Mouse (Mus musculus): ENCODE results near the gene Cdc42ep2. TPM values are rescaled to one million over a fixed set of nuclear protein-coding genes. Genes with fewer than 3 reads are reported as not detected.
A peak's percentile ranks its signal among the peaks of the same experiment; 100 is the strongest.

The Cdc42ep2 gene
- 12.6 and 16.4 TPM in 2 replicates for polyA plus RNA-seq (2012; rRNA removed)

- Histone ChIP-seq H3K27ac (ENCODE audit: insufficient read depth, low read length) (peak within 1 kb of the TSS; percentile 18; the same call in 1 of the 2 replicates), H3K4me1 (ENCODE audit: control insufficient read depth, insufficient read depth, low read length) (peaks cover 2% of the 10 kb centered on the region; the same call in 1 of the 2 replicates), H3K4me3 (ENCODE audit: insufficient read depth, low read length) (peak within 1 kb of the TSS; percentile 64)
- TF ChIP-seq CTCF (IDR thresholded peaks at IDR 0.05; ENCODE audit: extremely low read depth, insufficient read depth, low read length): no peak
- peak; percentile 86 for TF ChIP-seq POLR2A (IDR thresholded peaks at IDR 0.05; ENCODE audit: extremely low read depth, insufficient read depth, low read length)
Measured at GRCm38 (mm10) chr19:5924713-5925093, at the start of gene Cdc42ep2. Gene Cdc42ep2 (minus strand): TSS chr19:5924816.

GRCm38 (mm10) chr19:5967664-5968063, 43.0 kb upstream of the Cdc42ep2 start:
- no peak overlapping the region for H3K27ac ChIP-seq (ENCODE audit: insufficient read depth, low read length)
- H3K4me3 ChIP-seq (ENCODE audit: insufficient read depth, low read length): no peak overlapping the region
- no peak for TF ChIP-seq CTCF (IDR thresholded peaks at IDR 0.05; ENCODE audit: extremely low read depth, insufficient read depth, low read length)
- TF ChIP-seq POLR2A (IDR thresholded peaks at IDR 0.05; ENCODE audit: extremely low read depth, insufficient read depth, low read length): no peak
- no peaks in the 10 kb centered on the region for H3K4me1 ChIP-seq (ENCODE audit: control insufficient read depth, insufficient read depth, low read length)

- no peak overlapping the region for H3K27ac ChIP-seq (ENCODE audit: insufficient read depth, low read length)
- H3K4me3 ChIP-seq (ENCODE audit: insufficient read depth, low read length): no peak overlapping the region
- TF ChIP-seq CTCF (IDR thresholded peaks at IDR 0.05; ENCODE audit: extremely low read depth, insufficient read depth, low read length): no peak
- no peak for TF ChIP-seq POLR2A (IDR thresholded peaks at IDR 0.05; ENCODE audit: extremely low read depth, insufficient read depth, low read length)
- H3K4me1 ChIP-seq (ENCODE audit: control insufficient read depth, insufficient read depth, low read length): no peaks in the 10 kb centered on the region
Measured at GRCm38 (mm10) chr19:5966786-5967185, 42.2 kb upstream of the Cdc42ep2 start.

GRCm38 (mm10) chr19:5965910-5966309, 41.3 kb upstream of the Cdc42ep2 start:
- no peaks in the 10 kb centered on the region for H3K4me1 ChIP-seq (ENCODE audit: control insufficient read depth, insufficient read depth, low read length)
- TF ChIP-seq POLR2A (IDR thresholded peaks at IDR 0.05; ENCODE audit: extremely low read depth, insufficient read depth, low read length) (no peak), CTCF (IDR thresholded peaks at IDR 0.05; ENCODE audit: extremely low read depth, insufficient read depth, low read length) (no peak)
- no peak overlapping the region for H3K4me3 ChIP-seq (ENCODE audit: insufficient read depth, low read length)
- no peak overlapping the region for H3K27ac ChIP-seq (ENCODE audit: insufficient read depth, low read length)

GRCm38 (mm10) chr19:5965280-5965679, 40.7 kb upstream of the Cdc42ep2 start:
- Histone ChIP-seq H3K27ac (ENCODE audit: insufficient read depth, low read length) (no peak overlapping the region), H3K4me1 (ENCODE audit: control insufficient read depth, insufficient read depth, low read length) (no peaks in the 10 kb centered on the region), H3K4me3 (ENCODE audit: insufficient read depth, low read length) (no peak overlapping the region)
- TF ChIP-seq POLR2A (IDR thresholded peaks at IDR 0.05; ENCODE audit: extremely low read depth, insufficient read depth, low read length) (no peak), CTCF (IDR thresholded peaks at IDR 0.05; ENCODE audit: extremely low read depth, insufficient read depth, low read length) (peak; percentile 87)

- Histone ChIP-seq H3K4me1 (ENCODE audit: control insufficient read depth, insufficient read depth, low read length) (no peaks in the 10 kb centered on the region), H3K27ac (ENCODE audit: insufficient read depth, low read length) (no peak overlapping the region), H3K4me3 (ENCODE audit: insufficient read depth, low read length) (no peak overlapping the region; the same call in 1 of the 2 replicates)
- TF ChIP-seq POLR2A (IDR thresholded peaks at IDR 0.05; ENCODE audit: extremely low read depth, insufficient read depth, low read length): no peak
- TF ChIP-seq CTCF (IDR thresholded peaks at IDR 0.05; ENCODE audit: extremely low read depth, insufficient read depth, low read length): no peak
Measured at GRCm38 (mm10) chr19:5964804-5965203, 40.2 kb upstream of the Cdc42ep2 start.

- H3K27ac ChIP-seq (ENCODE audit: insufficient read depth, low read length): no peak within 1 kb of the TSS
- TF ChIP-seq POLR2A (IDR thresholded peaks at IDR 0.05; ENCODE audit: extremely low read depth, insufficient read depth, low read length) (peak; percentile 78), CTCF (IDR thresholded peaks at IDR 0.05; ENCODE audit: extremely low read depth, insufficient read depth, low read length) (no peak)
- H3K4me3 ChIP-seq (ENCODE audit: insufficient read depth, low read length): peak within 1 kb of the TSS; percentile 67
- H3K4me1 ChIP-seq (ENCODE audit: control insufficient read depth, insufficient read depth, low read length): no peaks in the 10 kb centered on the region
Measured at GRCm38 (mm10) chr19:5963883-5964562, 39.4 kb upstream of the Cdc42ep2 start, which contains the start of gene Pola2. Gene Pola2 (minus strand): TSS chr19:5964202.

GRCm38 (mm10) chr19:5962651-5963050, 38.0 kb upstream of the Cdc42ep2 start:
- H3K4me3 ChIP-seq (ENCODE audit: insufficient read depth, low read length): no peak overlapping the region

GRCm38 (mm10) chr19:5957371-5957770, 32.8 kb upstream of the Cdc42ep2 start:
- no peak for TF ChIP-seq POLR2A (IDR thresholded peaks at IDR 0.05; ENCODE audit: extremely low read depth, insufficient read depth, low read length)
- TF ChIP-seq CTCF (IDR thresholded peaks at IDR 0.05; ENCODE audit: extremely low read depth, insufficient read depth, low read length): no peak
- Histone ChIP-seq H3K4me1 (ENCODE audit: control insufficient read depth, insufficient read depth, low read length) (no peaks in the 10 kb centered on the region), H3K4me3 (ENCODE audit: insufficient read depth, low read length) (no peak overlapping the region), H3K27ac (ENCODE audit: insufficient read depth, low read length) (no peak overlapping the region)

More at GRCm38 (mm10) chr19:5962651-5963050, 38.0 kb upstream of the Cdc42ep2 start:
- TF ChIP-seq CTCF (IDR thresholded peaks at IDR 0.05; ENCODE audit: extremely low read depth, insufficient read depth, low read length) (no peak), POLR2A (IDR thresholded peaks at IDR 0.05; ENCODE audit: extremely low read depth, insufficient read depth, low read length) (no peak)
- Histone ChIP-seq H3K27ac (ENCODE audit: insufficient read depth, low read length) (no peak overlapping the region), H3K4me1 (ENCODE audit: control insufficient read depth, insufficient read depth, low read length) (no peaks in the 10 kb centered on the region)

- Histone ChIP-seq H3K4me3 (ENCODE audit: insufficient read depth, low read length) (no peak overlapping the region), H3K27ac (ENCODE audit: insufficient read depth, low read length) (no peak overlapping the region), H3K4me1 (ENCODE audit: control insufficient read depth, insufficient read depth, low read length) (no peaks in the 10 kb centered on the region)
- TF ChIP-seq POLR2A (IDR thresholded peaks at IDR 0.05; ENCODE audit: extremely low read depth, insufficient read depth, low read length) (no peak), CTCF (IDR thresholded peaks at IDR 0.05; ENCODE audit: extremely low read depth, insufficient read depth, low read length) (peak; percentile 87)
Measured at GRCm38 (mm10) chr19:5956685-5957084, 32.1 kb upstream of the Cdc42ep2 start.

Measured in cortical plate, adult 2 months (tissue).